Mouse (Mus musculus) brain, embryonic 18.5 days (tissue): ENCODE data around the gene Rpap2.

Experiments used
- DNase-seq: peaks from one replicate; pipeline ENCODE4 v3.0.0-alpha.2; 2012; ENCODE audit warnings: low read depth, low spot score

Gene Rpap2

DNA sequence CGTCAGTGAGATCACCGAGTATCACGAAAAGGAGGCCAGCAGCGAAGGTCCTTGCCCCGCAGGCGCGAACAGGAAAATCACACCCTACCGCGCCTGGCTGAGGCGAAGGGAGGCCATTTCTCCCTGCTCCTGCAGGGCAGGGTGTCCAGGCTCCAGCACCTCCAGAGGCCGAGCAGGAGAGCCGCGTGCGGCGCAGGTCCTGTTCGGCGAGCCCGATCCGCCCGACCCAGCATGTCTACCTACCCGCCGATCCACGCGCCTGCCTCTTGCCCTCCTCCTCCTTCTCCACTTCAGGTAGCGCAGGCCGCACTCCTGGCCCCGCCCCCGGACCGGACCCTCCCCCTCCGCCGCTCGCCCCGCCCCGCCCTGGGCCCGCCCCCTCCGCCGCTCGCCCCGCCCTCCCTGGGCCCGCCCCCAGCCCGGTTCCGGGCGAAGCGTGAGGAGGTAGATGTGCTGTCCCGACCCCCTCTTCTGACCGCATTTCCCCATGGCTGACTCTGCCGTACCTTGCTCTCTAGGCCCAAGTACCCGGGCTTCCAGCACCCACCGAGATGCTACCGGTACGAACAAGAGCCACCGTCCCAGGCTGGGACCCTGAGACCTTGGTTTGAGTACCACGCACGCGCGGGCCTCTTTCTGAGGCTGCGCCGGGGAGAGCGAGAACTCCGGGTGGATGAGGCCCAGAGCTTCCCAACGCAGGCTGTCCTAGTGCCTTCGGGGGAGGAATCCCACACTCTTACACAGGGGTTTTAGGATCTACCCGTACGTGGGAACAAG is at the start of gene Rpap2, which contains the start of gene Glmn:
TSS of gene Rpap2 (plus strand) at position 73 of the 777 bp plus-strand sequence.
TSS of gene Glmn (minus strand) at position 588 of the 777 bp plus-strand sequence.
- peak; percentile 78 for DNase-seq

- no peak for DNase-seq
Measured at GRCm38 (mm10) chr5:107547955-107548354, 49.2 kb upstream of the Rpap2 start.

GRCm38 (mm10) chr5:107548444-107548843 is 48.7 kb upstream of the Rpap2 start:
- DNase-seq: no peak

DNA sequence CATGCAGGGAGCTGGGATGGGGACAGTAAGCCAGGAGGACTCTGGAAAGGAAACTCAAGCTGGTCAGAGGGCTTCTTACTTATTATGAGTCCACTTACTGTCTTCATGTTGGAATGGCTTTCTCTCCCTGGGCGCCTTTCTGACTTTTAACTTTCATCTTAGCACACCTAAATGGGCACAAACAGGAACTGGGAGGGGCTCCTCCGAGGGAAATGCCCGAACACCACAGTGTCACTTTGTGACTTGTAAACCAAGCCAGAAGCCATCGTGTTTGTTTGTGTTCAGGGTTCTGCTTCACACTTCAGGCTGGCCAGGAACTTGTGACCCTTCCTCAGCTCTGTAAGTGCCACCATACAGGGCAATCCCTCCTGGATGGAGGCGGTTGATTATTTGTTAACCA is 42.8 kb upstream of the Rpap2 start:
- DNase-seq: no peak

DNA sequence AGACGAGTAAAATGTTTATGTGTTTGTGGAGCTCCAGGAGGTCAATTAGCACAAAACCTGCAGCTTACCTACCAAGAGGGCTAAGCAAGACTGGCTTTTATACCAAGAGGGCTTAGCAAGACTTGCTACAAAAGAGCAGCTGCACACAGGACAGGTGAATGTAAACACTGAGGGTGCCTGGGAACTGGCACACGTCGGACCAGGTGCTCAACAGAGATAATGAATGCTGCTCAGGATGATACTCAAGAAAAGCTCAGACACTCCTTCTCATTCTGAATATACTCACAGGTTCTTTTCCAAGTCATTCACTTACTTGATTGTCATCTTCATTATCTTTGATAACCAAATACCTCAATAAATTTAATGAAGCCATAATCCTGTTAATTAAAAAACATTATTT is 40.2 kb upstream of the Rpap2 start:
- DNase-seq: no peak

- no peak for DNase-seq
Measured at GRCm38 (mm10) chr5:107569148-107569547, 28.0 kb upstream of the Rpap2 start.

- DNase-seq: no peak
Measured at GRCm38 (mm10) chr5:107598380-107598779, 1.2 kb downstream of the Rpap2 start.

- peak; percentile 45 for DNase-seq
Measured at GRCm38 (mm10) chr5:107611224-107611623, 14.1 kb downstream of the Rpap2 start.

DNA sequence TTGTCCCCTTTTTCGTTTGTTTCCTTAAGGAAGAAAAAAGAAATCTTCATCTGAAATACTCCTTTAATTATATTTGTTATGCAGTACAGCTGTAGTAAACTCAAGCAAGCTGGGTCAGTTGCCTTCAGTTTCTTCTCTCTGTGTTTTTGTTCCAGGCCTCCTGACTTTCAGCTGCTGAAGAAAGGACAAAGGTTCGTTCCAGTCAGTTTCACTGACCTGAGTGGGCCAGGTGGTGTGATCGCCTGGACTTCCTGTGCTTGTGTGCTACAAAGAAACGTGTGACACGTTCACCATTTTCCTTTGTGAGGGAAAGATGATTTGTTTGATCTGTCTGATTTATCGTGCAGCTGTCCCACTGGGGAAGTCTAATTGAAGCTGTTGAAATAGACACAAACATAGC is 20.8 kb downstream of the Rpap2 start:
- DNase-seq: no peak

- no peak for DNase-seq
Measured at GRCm38 (mm10) chr5:107621327-107621726, 24.2 kb downstream of the Rpap2 start.

GRCm38 (mm10) chr5:107633651-107634050 is 36.5 kb downstream of the Rpap2 start:
- DNase-seq: no peak

GRCm38 (mm10) chr5:107637106-107637505 is 39.9 kb downstream of the Rpap2 start:
- DNase-seq: no peak

DNA sequence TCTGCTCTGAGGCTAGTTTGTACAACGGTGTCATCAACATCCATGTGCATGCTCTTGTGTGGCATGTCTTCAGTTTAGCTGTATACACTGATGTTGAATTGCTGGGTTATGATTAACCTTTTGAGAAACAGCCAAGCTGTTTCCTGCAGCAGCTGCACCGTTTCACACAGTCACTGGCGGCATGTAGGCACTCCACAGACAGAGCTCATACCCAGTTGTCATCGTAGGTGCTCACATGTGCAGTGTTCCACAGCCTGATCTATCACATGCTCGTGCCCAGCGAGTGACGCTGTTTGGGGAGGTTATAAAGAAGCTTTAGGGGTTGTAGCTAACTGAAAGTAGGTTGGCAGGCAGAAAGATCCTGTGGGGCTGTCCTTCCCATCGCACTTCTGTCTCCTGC is 41.2 kb downstream of the Rpap2 start:
- no peak for DNase-seq

DNA sequence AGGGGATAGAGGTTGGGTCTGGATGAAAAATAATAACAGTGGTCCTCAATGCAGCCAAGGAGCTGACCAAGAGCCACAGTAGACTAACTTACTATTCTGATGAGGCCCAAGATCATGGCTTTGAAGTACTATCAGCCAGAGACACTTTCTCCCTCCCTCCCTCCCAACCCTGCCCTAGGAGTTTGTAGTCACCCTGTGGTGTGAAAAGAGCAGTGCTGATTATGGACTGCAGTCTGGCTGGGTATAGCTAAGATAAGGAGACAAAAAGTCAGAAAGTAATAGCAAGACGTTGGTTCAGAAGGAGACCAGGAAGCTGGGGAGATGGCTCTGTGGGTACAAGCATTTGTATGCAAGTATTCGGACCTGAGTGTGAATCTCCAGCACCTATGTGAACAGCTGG is 47.4 kb downstream of the Rpap2 start:
- DNase-seq: no peak

DNA sequence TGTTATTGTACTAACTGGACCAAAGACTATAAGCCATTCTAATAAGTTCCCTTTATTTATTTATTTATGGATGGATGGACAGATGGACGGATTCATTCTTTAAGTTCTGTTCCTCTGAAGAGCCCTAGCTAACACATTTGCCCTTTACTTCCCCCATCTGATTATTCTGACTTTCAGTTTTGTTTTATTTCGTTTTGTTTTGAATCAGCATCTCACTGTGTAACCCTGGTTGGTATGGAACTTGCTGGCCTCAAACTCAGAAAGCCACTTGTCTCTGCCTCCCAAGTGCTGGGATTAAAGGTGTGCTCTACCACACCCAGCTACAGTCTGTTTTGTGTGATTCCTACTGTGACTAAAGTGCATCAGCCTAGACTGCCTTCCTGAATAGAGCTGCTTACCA is 48.8 kb downstream of the Rpap2 start:
- DNase-seq: no peak

GRCm38 (mm10) chr5:107647580-107647979 is 50.4 kb downstream of the Rpap2 start:
- no peak for DNase-seq

DNA sequence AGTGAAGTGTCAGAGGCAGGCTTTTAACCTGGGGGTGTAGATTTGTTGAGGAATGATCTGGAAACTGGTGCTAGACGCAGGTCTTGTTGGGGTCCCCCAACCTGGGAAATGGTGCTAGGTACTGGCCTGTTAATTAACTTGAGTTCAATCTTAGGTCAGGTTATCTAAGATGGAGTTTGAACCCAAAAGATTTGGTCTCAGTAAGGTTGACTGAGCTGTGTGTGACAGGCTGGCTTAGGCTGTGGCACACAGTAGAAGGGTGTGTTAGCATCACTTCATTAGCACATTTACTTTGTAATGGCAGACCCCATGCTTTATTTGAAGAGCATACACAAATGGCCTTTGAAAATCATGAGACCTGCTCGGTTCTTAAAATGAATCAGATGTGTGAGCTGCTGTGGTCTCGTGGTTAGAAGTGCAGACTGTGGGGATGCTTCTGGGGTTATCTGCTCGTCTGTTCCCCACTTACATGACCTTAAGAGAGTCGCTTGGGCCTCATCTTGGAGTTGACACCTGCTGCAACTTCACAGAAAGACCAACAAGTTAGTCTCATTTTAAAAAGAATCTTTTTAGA is 51.5 kb downstream of the Rpap2 start:
- DNase-seq: no peak

GRCm38 (mm10) chr5:107649680-107650079 is 52.5 kb downstream of the Rpap2 start:
- DNase-seq: no peak

GRCm38 (mm10) chr5:107650427-107650826 is 53.3 kb downstream of the Rpap2 start:
- DNase-seq: no peak

DNA sequence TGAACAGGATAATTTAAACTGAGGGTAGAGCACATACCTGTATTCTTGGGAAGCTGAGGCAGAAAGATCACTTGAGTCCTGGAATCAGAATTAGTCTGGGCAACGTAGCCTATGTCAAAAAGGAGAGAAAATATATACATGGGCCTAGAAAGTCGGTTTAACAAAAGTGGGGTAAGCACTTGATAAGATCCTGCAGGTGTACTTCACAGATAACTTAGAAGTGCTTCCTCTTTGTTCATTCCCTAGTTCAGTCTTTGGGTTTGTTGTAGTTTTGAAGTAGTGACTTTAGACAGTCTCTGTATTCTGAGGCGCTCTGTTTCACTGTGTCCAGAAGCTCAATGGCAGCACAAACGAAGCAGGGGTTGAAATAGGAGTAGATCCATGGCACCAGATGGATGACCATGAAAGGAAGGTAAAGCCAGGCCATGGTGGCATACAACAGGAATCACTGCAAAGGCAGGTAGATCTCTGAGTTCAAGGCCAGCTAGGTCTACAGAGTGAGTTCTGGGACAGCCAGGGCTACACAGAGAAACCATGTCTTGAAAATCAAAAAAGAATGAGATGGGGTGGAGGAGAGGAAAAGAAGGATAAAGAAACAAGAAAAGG is 55.0 kb downstream of the Rpap2 start:
- DNase-seq: no peak

GRCm38 (mm10) chr5:107678392-107678791 is 81.2 kb downstream of the Rpap2 start:
- DNase-seq: no peak

DNA sequence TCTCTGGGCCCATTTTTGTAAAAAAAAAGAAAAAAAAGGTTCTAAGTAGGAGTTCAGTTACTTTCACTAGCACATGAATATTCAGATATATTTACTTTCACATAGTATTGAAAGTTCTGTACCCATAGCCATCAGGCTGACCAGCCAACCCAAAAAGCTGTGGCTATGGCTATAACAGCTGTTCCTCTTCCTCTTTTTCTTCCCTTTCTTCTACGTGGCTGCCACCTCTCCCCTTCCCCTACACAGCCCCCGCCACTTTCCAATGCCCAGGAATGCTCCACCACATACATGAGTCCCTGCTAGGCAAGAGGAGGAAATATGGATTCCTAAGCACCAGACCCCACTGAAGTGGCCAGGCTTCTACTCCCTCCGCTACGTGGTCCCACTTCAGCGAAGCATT is 84.1 kb downstream of the Rpap2 start:
- DNase-seq: no peak

DNA sequence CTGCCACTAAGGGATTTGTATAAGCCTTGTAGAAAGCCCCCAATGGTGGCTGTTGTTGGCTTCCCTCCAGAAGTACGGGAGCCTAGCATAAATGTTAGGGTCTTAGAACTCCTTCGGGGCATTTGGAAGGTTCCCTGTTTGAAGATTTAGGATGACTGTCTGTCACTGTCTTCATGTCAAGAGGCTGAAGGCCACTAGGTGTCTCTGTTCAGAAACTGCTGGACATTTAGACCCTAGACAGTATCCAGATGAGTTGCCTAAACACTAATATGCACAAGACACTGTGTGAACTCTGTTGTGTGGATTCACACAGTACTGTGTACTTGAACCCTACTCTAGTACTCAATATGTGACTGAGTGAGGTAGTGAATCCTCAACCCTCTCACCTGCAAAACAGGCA is 87.2 kb downstream of the Rpap2 start:
- DNase-seq: no peak
